Mouse (Mus musculus) lung, postnatal 0 days (tissue): ENCODE data around the gene Tnfrsf13c. TPM values are rescaled to one million over a fixed set of nuclear protein-coding genes. Genes with fewer than 3 reads are reported as not detected.
A peak's percentile ranks its signal among the peaks of the same experiment; 100 is the strongest.

ENCODE experiments used
- ATAC-seq: fragments of 200-750 bp; cut with Nextera tagmentation; 2 replicates; pipeline ENCODE4 v1.8.0; 2017; ENCODE audit warnings: moderate library complexity
- DNase-seq: peaks from one replicate; pipeline ENCODE4 v3.0.0-alpha.2; 2016; ENCODE audit warnings: low spot score
- H3K27ac ChIP-seq: fragments of 300-500 bp; sonication (generic); 2 replicates; pipeline ENCODE4 v1.5.1; 2014; ENCODE audit warnings: antibody characterized with exemption, mild to moderate bottlenecking, low read length, mixed read lengths
- H3K27me3 ChIP-seq: fragments of 300-500 bp; sonication (generic); replicated peaks from 2 replicates; pipeline ENCODE4 v1.6.1; 2014; ENCODE audit warnings: low read length, mixed read lengths; ENCODE audit not compliant: insufficient read depth
- H3K36me3 ChIP-seq: fragments of 300-500 bp; sonication (generic); 2 replicates; pipeline ENCODE4 v1.6.1; 2014; ENCODE audit warnings: low read length, mixed read lengths; ENCODE audit not compliant: insufficient read depth
- H3K4me1 ChIP-seq: fragments of 300-500 bp; sonication (generic); 2 replicates; pipeline ENCODE4 v1.6.1; 2014; ENCODE audit warnings: antibody characterized with exemption, low read depth, low read length, mixed read lengths; ENCODE audit not compliant: insufficient read depth
- H3K4me2 ChIP-seq: fragments of 300-500 bp; sonication (generic); replicated peaks from 2 replicates; pipeline ENCODE4 v1.6.1; 2014; ENCODE audit warnings: low read depth, mild to moderate bottlenecking, low read length, moderate library complexity, mixed read lengths
- H3K4me3 ChIP-seq: fragments of 300-500 bp; sonication (generic); 2 replicates; pipeline ENCODE4 v1.5.1; 2014; ENCODE audit warnings: low read depth, low read length
- H3K9ac ChIP-seq: fragments of 300-500 bp; sonication (generic); replicated peaks from 2 replicates; pipeline ENCODE4 v1.6.1; 2014; ENCODE audit warnings: low read depth, mild to moderate bottlenecking
- H3K9me3 ChIP-seq: fragments of 300-500 bp; sonication (generic); 2 replicates; pipeline ENCODE4 v1.6.1; 2016; ENCODE audit warnings: low read length, mixed read lengths
- CTCF ChIP-seq: IDR thresholded peaks from 2 replicates; pipeline ENCODE4 v1.5.1; 2016; ENCODE audit warnings: antibody characterized with exemption, mild to moderate bottlenecking
- EP300 ChIP-seq: IDR thresholded peaks from 2 replicates; pipeline ENCODE4 v1.6.1; 2016; ENCODE audit warnings: antibody characterized with exemption, mild to moderate bottlenecking, control low read depth
- WGBS: fragments of 180-500 bp; shearing (Covaris S2); extraction: QIAGEN DNeasy Blood & Tissue Kit; methylation state at CpG from one replicate; pipeline ENCODE4 v1.1.7; 2014; 5-methylcytosine and 5-hydroxymethylcytosine counted together
- polyA plus RNA-seq: library from polyadenylated mRNA; unstranded; fragments of >200 nt; fragmentation: Nextera tagmentation; extraction: Ambion mirVana; gene quantifications from 2 replicates; pipeline ENCODE4 v1.2.1, GENCODE M21; 2015

Tnfrsf13c gene
- polyA plus RNA-seq, 1 experiment from 2014 or later: 0.07 TPM

DNA sequence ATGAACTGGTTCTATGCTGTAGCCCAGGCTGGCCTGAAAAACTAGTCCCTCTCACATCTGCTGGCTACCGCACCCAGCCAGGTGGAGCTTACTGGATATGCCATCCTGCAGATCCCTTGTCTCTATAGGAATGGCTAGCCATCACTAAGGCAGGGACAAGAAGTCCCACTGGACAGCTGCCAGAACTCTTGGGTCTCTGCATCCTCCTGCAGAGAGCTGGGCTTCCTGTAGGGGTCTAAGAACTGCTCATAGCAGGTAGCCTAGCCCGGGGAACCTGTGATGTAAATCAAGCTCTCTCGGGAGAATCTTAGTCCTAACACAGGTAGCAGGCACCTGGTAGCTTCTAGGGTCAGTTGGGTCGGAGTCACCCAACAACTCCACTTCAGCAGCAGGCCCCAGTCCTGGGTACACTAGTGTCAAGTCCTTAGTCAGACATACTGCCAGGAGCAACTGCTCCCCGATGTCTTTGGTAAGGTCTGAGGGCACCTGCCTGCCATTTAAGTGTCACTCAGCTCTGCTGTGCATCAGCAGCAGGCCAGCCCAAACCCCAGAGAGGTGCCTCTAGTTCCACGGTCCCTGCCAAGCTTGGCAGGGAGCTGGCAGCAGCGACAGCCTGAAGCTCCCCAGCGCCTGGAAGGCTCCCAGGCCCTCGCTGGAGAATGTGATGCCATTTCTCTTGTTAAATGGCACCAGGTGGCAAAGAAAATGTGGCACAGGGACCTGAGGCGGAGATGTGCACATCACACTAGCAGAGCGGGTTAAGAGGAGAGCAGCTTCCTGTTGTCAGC, 7.6 kb upstream of the Tnfrsf13c start:
- no peaks in the 10 kb centered on the region for H3K9me3 ChIP-seq
- 60% methylated on average over 11 of the region's 11 CpGs for WGBS
- H3K36me3 ChIP-seq: no peaks in the 10 kb centered on the region
- no peak overlapping the region for H3K9ac ChIP-seq
- no peaks in the 10 kb centered on the region for H3K27me3 ChIP-seq
- TF ChIP-seq EP300 (no peak), CTCF (no peak)
- H3K27ac ChIP-seq: no peak overlapping the region
- ATAC-seq (no peak), DNase-seq (no peak)
- no peak overlapping the region for H3K4me3 ChIP-seq
- H3K4me1 ChIP-seq: no peaks in the 10 kb centered on the region
- no peak overlapping the region for H3K4me2 ChIP-seq

DNA sequence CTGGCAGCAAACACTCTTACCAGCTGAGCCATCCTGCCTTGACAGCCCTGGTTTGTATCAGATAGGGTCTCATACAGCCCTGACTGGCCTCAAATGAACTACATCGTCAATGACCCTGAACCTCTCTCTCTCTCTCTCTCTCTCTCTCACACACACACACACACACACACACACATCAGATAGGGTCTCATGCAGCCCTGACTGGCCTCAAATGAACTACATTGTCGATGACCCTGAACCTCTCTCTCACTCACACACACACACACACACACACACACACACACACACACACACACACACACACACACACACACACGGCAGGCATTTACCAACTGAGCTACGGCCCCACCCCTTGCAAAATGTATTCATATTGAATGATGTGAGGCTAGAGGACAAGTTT, 6.9 kb upstream of the Tnfrsf13c start:
- no peaks in the 10 kb centered on the region for H3K9me3 ChIP-seq
- no peaks in the 10 kb centered on the region for H3K36me3 ChIP-seq
- H3K9ac ChIP-seq: no peak overlapping the region
- no peak for ATAC-seq
- H3K4me3 ChIP-seq: no peak overlapping the region
- no peak overlapping the region for H3K4me2 ChIP-seq
- no peak overlapping the region for H3K27ac ChIP-seq
- no peak for TF ChIP-seq CTCF
- no peak for TF ChIP-seq EP300
- no peaks in the 10 kb centered on the region for H3K27me3 ChIP-seq
- 60% methylated on average over 4 of the region's 4 CpGs for WGBS
- DNase-seq: no peak
- no peaks in the 10 kb centered on the region for H3K4me1 ChIP-seq

DNA sequence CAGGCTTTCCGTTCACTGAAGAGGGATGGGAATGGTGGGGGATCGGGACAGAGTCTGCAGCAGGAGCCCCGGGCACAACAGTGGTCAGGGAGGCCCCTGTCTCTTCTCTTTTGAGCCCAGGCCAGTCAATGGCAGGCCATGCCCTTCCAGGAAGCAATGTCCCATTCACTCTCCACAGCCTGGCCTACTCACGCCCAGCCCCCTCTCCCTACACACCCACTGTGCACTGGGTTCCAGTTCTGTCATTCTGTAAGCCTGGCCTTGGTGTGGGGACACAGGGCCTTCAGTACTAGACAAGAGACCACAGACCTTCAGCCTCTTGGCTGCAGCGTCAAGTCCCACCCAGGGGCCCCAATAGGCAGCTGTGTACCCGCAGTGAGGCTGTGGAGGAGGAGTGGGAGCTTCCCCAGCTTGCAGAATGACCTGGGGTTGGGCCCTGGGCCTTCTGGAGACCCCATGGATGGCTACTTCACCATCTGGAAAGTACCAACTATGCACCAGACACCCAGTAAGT, 6.0 kb upstream of the Tnfrsf13c start:
- Histone ChIP-seq H3K27me3 (no peaks in the 10 kb centered on the region), H3K4me2 (no peak overlapping the region), H3K4me3 (no peak overlapping the region), H3K27ac (no peak overlapping the region), H3K9me3 (no peaks in the 10 kb centered on the region), H3K36me3 (no peaks in the 10 kb centered on the region), H3K9ac (no peak overlapping the region), H3K4me1 (no peaks in the 10 kb centered on the region)
- ATAC-seq: no peak
- TF ChIP-seq EP300 (no peak), CTCF (no peak)
- 70% methylated on average over 6 of the region's 6 CpGs for WGBS
- DNase-seq: no peak

DNA sequence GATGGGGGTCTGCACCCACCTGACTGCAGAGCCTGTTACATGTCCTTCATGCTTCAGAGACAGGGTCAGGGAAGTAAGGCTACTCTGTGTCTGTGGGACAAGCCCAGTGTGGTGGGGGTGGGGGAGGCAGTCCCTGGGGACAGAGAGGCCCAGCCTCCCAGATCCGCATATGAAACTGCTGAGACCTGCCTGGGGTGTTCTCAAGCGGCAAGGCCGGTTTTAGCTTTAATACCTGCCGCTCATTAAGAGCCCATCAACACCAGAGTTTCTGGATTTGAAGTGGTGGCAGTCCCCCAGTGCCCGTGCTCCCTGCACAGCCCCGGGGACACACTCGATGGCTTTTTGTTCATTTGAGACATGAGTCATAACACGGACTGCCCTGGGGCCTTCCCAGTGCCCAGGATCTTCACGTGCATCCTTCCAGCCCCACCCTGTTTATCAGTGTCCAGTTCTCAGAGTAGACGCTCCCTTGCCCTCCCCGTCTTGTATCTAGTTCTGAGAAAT, 5.4 kb upstream of the Tnfrsf13c start:
- WGBS: 38% methylated on average over 11 of the region's 11 CpGs
- no peak for ATAC-seq
- no peak overlapping the region for H3K9ac ChIP-seq
- 0 out of 2 replicates have a peak, but pooled peaks cover 4% of the 10 kb centered on the region for H3K27me3 ChIP-seq
- H3K4me3 ChIP-seq: no peak overlapping the region
- no peaks in the 10 kb centered on the region for H3K4me1 ChIP-seq
- H3K27ac ChIP-seq: no peak overlapping the region
- H3K9me3 ChIP-seq: no peaks in the 10 kb centered on the region
- no peak for TF ChIP-seq CTCF
- no peak for TF ChIP-seq EP300
- no peaks in the 10 kb centered on the region for H3K36me3 ChIP-seq
- no peak for DNase-seq
- no peak overlapping the region for H3K4me2 ChIP-seq

DNA sequence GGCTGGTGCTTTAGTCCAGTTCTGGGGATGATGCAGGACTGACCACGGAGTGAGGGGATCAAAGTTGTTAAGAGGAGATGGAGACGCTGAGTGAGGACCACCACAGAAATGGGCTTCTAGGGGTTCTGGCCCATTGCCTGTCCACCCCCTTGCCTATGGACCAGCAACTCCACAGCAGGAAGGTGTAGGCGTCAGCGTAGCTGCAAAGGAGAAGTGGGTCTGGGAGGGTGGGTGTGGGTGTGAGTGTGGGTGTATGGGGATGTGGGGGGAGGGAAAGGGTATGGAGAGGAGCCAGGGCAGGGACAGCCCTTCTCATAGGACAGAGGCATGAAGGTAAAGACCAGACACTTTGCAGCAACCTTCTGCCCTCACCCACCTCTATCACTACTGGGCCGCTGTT, 1.6 kb upstream of the Tnfrsf13c start:
- Histone ChIP-seq H3K9ac (no peak overlapping the region), H3K4me1 (no peaks in the 10 kb centered on the region), H3K36me3 (no peaks in the 10 kb centered on the region), H3K9me3 (no peaks in the 10 kb centered on the region), H3K27me3 (0 out of 2 replicates have a peak, but pooled peaks cover 10% of the 10 kb centered on the region), H3K4me2 (no peak overlapping the region), H3K4me3 (no peak overlapping the region), H3K27ac (no peak overlapping the region)
- no peak for ATAC-seq
- WGBS: 85% methylated on average over 5 of the region's 5 CpGs
- DNase-seq: no peak
- TF ChIP-seq EP300 (no peak), CTCF (no peak)

DNA sequence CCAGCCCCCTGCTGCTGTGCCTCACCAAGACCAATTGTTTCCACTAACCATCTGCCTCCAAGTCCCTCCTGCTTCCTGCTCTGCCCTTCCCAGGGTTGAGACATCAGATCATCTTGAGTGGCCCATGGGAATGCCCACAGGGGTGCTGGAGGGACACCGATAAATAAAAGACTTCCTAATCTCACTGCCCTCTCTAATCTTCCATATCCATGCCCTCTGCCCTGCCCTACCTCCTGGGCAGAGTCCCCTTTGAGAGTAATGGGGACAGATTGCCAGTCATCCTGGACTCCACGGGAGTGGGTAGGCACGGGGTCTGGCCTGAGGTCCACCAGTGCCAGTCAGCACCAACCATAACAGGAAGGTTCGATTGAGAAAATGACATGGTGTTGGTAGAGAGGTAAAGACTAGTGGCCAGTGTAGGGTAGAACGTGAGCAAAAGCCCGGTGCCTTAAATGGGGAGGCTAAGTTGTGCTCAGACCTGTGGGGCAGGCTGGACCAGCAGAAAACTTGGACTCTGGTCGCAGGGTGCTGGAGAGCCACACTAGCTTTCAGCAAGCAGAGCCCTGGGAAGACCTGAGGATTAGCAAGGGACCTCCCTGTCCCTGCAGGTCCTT, 540 bp upstream of the Tnfrsf13c start:
- DNase-seq: no peak
- Histone ChIP-seq H3K4me3 (peak overlapping the region; percentile 30; the same call in 1 of the 2 replicates), H3K27me3 (0 out of 2 replicates have a peak, but pooled peaks cover 10% of the 10 kb centered on the region), H3K36me3 (no peaks in the 10 kb centered on the region), H3K4me1 (no peaks in the 10 kb centered on the region), H3K9ac (no peak overlapping the region), H3K4me2 (peak overlapping the region; percentile 55; the same call in 1 of the 2 replicates), H3K27ac (no peak overlapping the region), H3K9me3 (no peaks in the 10 kb centered on the region)
- ATAC-seq: no peak
- 36% methylated on average over 7 of the region's 7 CpGs for WGBS
- TF ChIP-seq EP300: no peak
- no peak for TF ChIP-seq CTCF
